Mouse (Mus musculus) kidney, postnatal 14 days (tissue): Measurements from ENCODE around the gene Gstm3.

Experiments used
- DNase-seq: peaks from one replicate; pipeline ENCODE4 v3.0.0; 2022; ENCODE audit warnings: mixed read lengths

Gene Gstm3

GRCm38 (mm10) chr3:107928691-107929090 is 40.4 kb downstream of the Gstm3 start:
- no peak for DNase-seq

GRCm38 (mm10) chr3:107927841-107928240 is 41.2 kb downstream of the Gstm3 start:
- no peak for DNase-seq

GRCm38 (mm10) chr3:107925335-107925734 is 43.7 kb downstream of the Gstm3 start:
- no peak for DNase-seq

GRCm38 (mm10) chr3:107920348-107920747 is 48.7 kb downstream of the Gstm3 start:
- no peak for DNase-seq

- peak; percentile 77 for DNase-seq
Measured at GRCm38 (mm10) chr3:107917783-107918408, 51.2 kb downstream of the Gstm3 start.

- DNase-seq: no peak
Measured at GRCm38 (mm10) chr3:107917097-107917496, 52.0 kb downstream of the Gstm3 start.

- no peak for DNase-seq
Measured at GRCm38 (mm10) chr3:107916674-107917073, 52.4 kb downstream of the Gstm3 start.
